Mouse (Mus musculus): Measurements from ENCODE around the gene Vezf1. TPM values are rescaled to one million over a fixed set of nuclear protein-coding genes. Genes with fewer than 3 reads are reported as not detected.

Vezf1 gene
- total RNA-seq, 2 experiments from 2014 or later: 47.1 to 47.6 TPM

GRCm38 (mm10) chr11:88126306-88126793 is 58.3 kb downstream of the Vezf1 start:
- no peak for DNase-seq

DNA sequence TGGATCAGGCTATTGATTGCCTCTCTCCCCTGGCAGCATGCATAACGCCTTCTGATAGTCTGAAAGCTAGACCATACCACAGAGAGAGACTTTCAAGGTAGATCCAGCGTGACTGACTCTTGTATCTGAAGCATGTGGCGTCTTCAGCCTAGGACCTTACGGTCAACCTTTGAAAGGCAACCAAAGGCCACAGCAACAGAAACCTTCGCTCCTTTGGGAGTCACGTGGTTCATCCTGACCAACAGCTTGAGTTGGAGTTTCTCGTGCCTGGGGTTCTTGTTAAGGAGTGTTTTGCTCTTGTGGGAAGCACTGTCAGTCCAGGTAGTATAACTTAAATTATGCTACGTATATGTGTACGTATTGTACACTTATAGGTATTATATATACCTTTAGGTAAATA is 60.4 kb downstream of the Vezf1 start:
- no peak for DNase-seq

DNA sequence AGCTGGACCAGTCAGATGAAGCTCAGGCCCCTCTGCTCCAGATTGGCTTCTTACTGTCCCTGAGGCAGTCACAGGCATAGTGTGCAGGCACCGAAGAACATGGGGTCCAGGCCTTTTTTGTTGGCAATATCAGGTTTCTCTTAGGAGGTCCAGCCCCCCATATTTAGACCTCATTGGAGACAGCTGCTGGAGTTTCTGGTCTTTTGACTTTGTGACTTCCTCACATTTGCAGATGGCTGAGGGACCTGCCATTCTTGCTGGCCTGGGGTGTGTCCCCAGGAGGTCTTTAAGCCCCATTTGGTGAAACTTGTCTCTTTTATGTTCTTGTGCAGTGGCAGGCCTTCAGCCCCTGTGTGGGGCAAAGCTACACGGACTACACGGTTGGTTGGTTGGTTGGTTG is 61.2 kb downstream of the Vezf1 start:
- no peak for DNase-seq

DNA sequence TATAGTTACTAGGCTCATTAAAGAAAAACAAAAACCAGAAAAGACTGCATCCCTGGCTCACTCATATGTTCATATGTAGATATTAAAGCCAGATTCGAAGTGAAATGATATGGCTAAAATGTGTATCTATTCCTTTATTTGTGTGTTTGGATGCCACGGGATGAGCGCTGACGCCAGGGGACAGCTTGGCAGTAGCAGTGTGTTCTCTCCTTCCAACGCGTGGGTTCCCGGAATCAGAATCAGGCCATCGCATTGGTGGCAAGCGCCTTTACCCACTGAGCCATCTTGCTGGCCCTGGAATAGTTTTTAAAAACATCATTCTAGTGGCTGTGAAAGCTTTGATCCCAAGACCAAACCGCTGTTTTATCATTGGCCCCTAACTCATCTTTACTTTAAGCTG is 61.9 kb downstream of the Vezf1 start:
- DNase-seq: peak; percentile 63

- DNase-seq: peak; percentile 87
Measured at GRCm38 (mm10) chr11:88131847-88132246, 63.8 kb downstream of the Vezf1 start.

Other genes starting within 250 kb of the Vezf1 start
- gene Lpo, start 240.0 kb upstream of the Vezf1 start, total RNA-seq (2021): not detected
- gene Mks1, start 215.1 kb upstream of the Vezf1 start, total RNA-seq (2021): 1 to 10 TPM; 1.2 to 1.5 TPM
- gene Epx, start 192.7 kb upstream of the Vezf1 start, total RNA-seq (2021): not detected
- not detected for gene Olfr462, start 176.0 kb upstream of the Vezf1 start, total RNA-seq (2021)
- gene Olfr463, start 170.9 kb upstream of the Vezf1 start, total RNA-seq (2021): not detected
- not detected for gene Olfr464, start 147.3 kb upstream of the Vezf1 start, total RNA-seq (2021)
- gene Dynll2, start 80.7 kb upstream of the Vezf1 start, total RNA-seq (2021): 100 to 1,000 TPM; 145 to 167 TPM
- gene Srsf1, start 20.9 kb upstream of the Vezf1 start, total RNA-seq (2021): 10 to 100 TPM; 58.0 to 68.8 TPM
- 10 to 100 TPM; 76.3 to 78.6 TPM for gene Cuedc1, start 29.8 kb downstream of the Vezf1 start, total RNA-seq (2021)
- gene Mrps23, start 136.1 kb downstream of the Vezf1 start, total RNA-seq (2021): 100 to 1,000 TPM; 126 to 133 TPM
- not detected for gene Ccdc182, start 225.8 kb downstream of the Vezf1 start, total RNA-seq (2021)